8 mouse cellular contexts compared by ENCODE assay signal in the genomic region with DNA sequence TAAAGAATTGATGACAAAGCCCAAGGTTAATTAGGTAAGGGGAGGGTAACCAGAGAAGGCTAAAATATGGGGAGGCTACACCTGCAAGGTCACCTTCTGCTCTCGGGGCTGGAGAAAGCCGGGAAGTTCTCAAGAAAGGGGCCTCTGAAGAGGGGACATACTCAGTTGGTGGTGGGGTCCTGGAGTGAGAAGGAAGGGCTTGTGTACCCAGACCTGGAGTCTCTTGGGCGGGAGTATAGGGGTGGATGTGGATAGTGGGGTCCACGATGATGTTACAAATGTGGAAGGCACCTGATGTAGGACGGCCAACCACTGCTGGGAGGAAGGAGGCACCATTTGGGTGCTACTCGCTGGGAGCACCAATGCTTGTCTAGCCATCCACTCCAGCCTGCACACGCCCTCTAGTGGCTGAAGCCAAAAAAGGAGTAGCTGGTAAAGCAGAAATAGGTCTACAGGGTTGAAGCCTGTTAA. TPM values are rescaled to one million over a fixed set of nuclear protein-coding genes. Genes with fewer than 3 reads are reported as not detected.
A peak's percentile ranks its signal among the peaks of the same experiment; 100 is the strongest.
DNase-seq lines count a peak whose midpoint lies in the region; ATAC-seq and TF ChIP-seq lines count a peak whose summit lies in the region.

No protein-coding gene starts in this region.

- peaks cover 20% of the 10 kb centered on the region for H3K4me1 ChIP-seq in hindbrain, embryonic 15.5 days (replicated peaks)

- peak overlapping the region; percentile 15; the same call in 1 of the 2 replicates for H3K4me3 ChIP-seq in gastrocnemius, adult 2 months
- H3K4me3 ChIP-seq in hindbrain, embryonic 15.5 days, result no peak overlapping the region

- H3K27me3 ChIP-seq in hindbrain, embryonic 15.5 days, result no peaks in the 10 kb centered on the region

- no peak overlapping the region for H3K9ac ChIP-seq in hindbrain, embryonic 15.5 days

- TF ChIP-seq CTCF in gastrocnemius, adult 2 months (IDR thresholded peaks at IDR 0.05), result peak; percentile 92

- peak; percentile 90 for ATAC-seq in common myeloid progenitor, adult 5-6 weeks (replicated peaks; ENCODE audit: low read depth, poor library complexity, severe bottlenecking)
- ATAC-seq in hindbrain, embryonic 15.5 days (ENCODE audit: low FRiP score, low read depth), result peak; percentile 72
- no peak for ATAC-seq in erythroid progenitor cell, adult 5-6 weeks (replicated peaks; ENCODE audit: low FRiP score, poor library complexity, severe bottlenecking)

- no peaks in the 10 kb centered on the region for H3K36me3 ChIP-seq in hindbrain, embryonic 15.5 days

- intact Hi-C loops in gastrocnemius, adult 2 months (cut with DNase I), result loop anchor here (1.0 to 5.0 kb wide), 2 partner anchors 102 to 242 kb away; partner anchors contain the start of gene Cdon

- WGBS in hindbrain, embryonic 15.5 days, result 13% methylated on average over 7 of the region's 7 CpGs

- H3K9me3 ChIP-seq in hindbrain, embryonic 15.5 days, result no peaks in the 10 kb centered on the region

- peak; percentile 61 to 89 for DNase-seq in adrenal gland, adult (ENCODE audit: inconsistent age in 2 of 2, low spot score in 1 of 2)
- DNase-seq in gastrocnemius, adult 2 months, result peak; percentile 79
- peak; percentile 47 to 72 for DNase-seq in layer of hippocampus, postnatal 25 days (ENCODE audit: extremely low spot score in 1 of 2, low spot score in 1 of 2)
- peak; percentile 49 to 72 for DNase-seq in lung, postnatal 4 days
- DNase-seq in right cerebral cortex, adult 18-20 months, result peak; percentile 85

- H3K27ac ChIP-seq in gastrocnemius, adult 2 months, result peak overlapping the region; percentile 67
- peak overlapping the region; percentile 53 for H3K27ac ChIP-seq in hindbrain, embryonic 15.5 days (replicated peaks)

- peak overlapping the region; percentile 18 for H3K4me2 ChIP-seq in hindbrain, embryonic 15.5 days

RNA-seq across cellular contexts. Expression of gene Gm1113, which starts 5.9 kb away (rescaled TPM):
- not detected in 2 replicates for total RNA-seq in common myeloid progenitor, adult 5-6 weeks (2017)
- total RNA-seq in gastrocnemius, adult 2 months (2021), result not detected
- not detected in 2 replicates for polyA plus RNA-seq in hindbrain, embryonic 15.5 days (2015; fragmentation: Nextera tagmentation; extraction: Ambion mirVana)
- not detected for total RNA-seq in layer of hippocampus, postnatal 25 days (2021)
- total RNA-seq in erythroid progenitor cell, adult 5-6 weeks (2015; ENCODE audit: low replicate concordance), result not detected in 2 replicates
- total RNA-seq in erythroid progenitor cell, adult 5-6 weeks (2017; ENCODE audit: low replicate concordance), result not detected in 2 replicates

RNA-seq across cellular contexts. Expression of gene Ddx25, which starts 34.4 kb away (rescaled TPM):
- total RNA-seq in common myeloid progenitor, adult 5-6 weeks (2017), result 0.05 and 0.49 TPM in 2 replicates
- not detected for total RNA-seq in gastrocnemius, adult 2 months (2021)
- 26.4 and 28.7 TPM in 2 replicates for polyA plus RNA-seq in hindbrain, embryonic 15.5 days (2015; fragmentation: Nextera tagmentation; extraction: Ambion mirVana)
- total RNA-seq in layer of hippocampus, postnatal 25 days (2021), result 10 to 100 TPM; 14.1 to 14.9 TPM
- total RNA-seq in erythroid progenitor cell, adult 5-6 weeks (2015; ENCODE audit: low replicate concordance), result under 0.01 TPM in 1 of 2 replicates, not detected in the other
- total RNA-seq in erythroid progenitor cell, adult 5-6 weeks (2017; ENCODE audit: low replicate concordance), result 0.23 TPM in 1 of 2 replicates, not detected in the other

RNA-seq across cellular contexts. Expression of gene Pus3, which starts 34.4 kb away (rescaled TPM):
- 36.8 and 45.9 TPM in 2 replicates for total RNA-seq in common myeloid progenitor, adult 5-6 weeks (2017)
- 1 to 10 TPM; 9.0 to 9.1 TPM for total RNA-seq in gastrocnemius, adult 2 months (2021)
- 15.6 and 16.6 TPM in 2 replicates for polyA plus RNA-seq in hindbrain, embryonic 15.5 days (2015; fragmentation: Nextera tagmentation; extraction: Ambion mirVana)
- 10 to 100 TPM; 11.3 to 12.0 TPM for total RNA-seq in layer of hippocampus, postnatal 25 days (2021)
- total RNA-seq in erythroid progenitor cell, adult 5-6 weeks (2015; ENCODE audit: low replicate concordance), result 7.9 and 10.1 TPM in 2 replicates
- total RNA-seq in erythroid progenitor cell, adult 5-6 weeks (2017; ENCODE audit: low replicate concordance), result 4.1 and 8.5 TPM in 2 replicates

RNA-seq across cellular contexts. Expression of gene Pate2, which starts 46.1 kb away (rescaled TPM):
- 0.82 TPM in 1 of 2 replicates, not detected in the other for total RNA-seq in common myeloid progenitor, adult 5-6 weeks (2017)
- total RNA-seq in gastrocnemius, adult 2 months (2021), result not detected
- 0.94 and 0.97 TPM in 2 replicates for polyA plus RNA-seq in hindbrain, embryonic 15.5 days (2015; fragmentation: Nextera tagmentation; extraction: Ambion mirVana)
- 1 to 10 TPM in 1 of 2 experiments, under 1 TPM in 1; 0.62 to 1.5 TPM for total RNA-seq in layer of hippocampus, postnatal 25 days (2021)
- total RNA-seq in erythroid progenitor cell, adult 5-6 weeks (2015; ENCODE audit: low replicate concordance), result not detected in 2 replicates
- 0.53 and 3.1 TPM in 2 replicates for total RNA-seq in erythroid progenitor cell, adult 5-6 weeks (2017; ENCODE audit: low replicate concordance)

RNA-seq across cellular contexts. Expression of gene Hyls1, which starts 46.2 kb away (rescaled TPM):
- 12.2 and 16.4 TPM in 2 replicates for total RNA-seq in common myeloid progenitor, adult 5-6 weeks (2017)
- 1 to 10 TPM; 1.2 to 1.3 TPM for total RNA-seq in gastrocnemius, adult 2 months (2021)
- polyA plus RNA-seq in hindbrain, embryonic 15.5 days (2015; fragmentation: Nextera tagmentation; extraction: Ambion mirVana), result 15.3 and 16.2 TPM in 2 replicates
- 10 to 100 TPM; 12.9 to 13.1 TPM for total RNA-seq in layer of hippocampus, postnatal 25 days (2021)
- 30.6 and 41.8 TPM in 2 replicates for total RNA-seq in erythroid progenitor cell, adult 5-6 weeks (2015; ENCODE audit: low replicate concordance)
- total RNA-seq in erythroid progenitor cell, adult 5-6 weeks (2017; ENCODE audit: low replicate concordance), result 28.7 and 37.7 TPM in 2 replicates

Comparison
In these comparisons a context has a peak if more than half of its experiments do, and no peak if none do; other contexts are left out.
1. RNA of gene Ddx25, which starts 34.4 kb away (total RNA-seq): 14.1 to 14.9 TPM in layer of hippocampus, postnatal 25 days; under 0.01 to 0.23 TPM in erythroid progenitor cell, adult 5-6 weeks, 0.05 to 0.49 TPM in common myeloid progenitor, adult 5-6 weeks and not detected in gastrocnemius, adult 2 months; every median in the first group is over 10 times any median in the second.
2. Peak in every context shown above with its lines, with median percentiles within 50 percentile points of each other: DNase-seq.